Mouse (Mus musculus): Measurements from ENCODE around the gene B3galt2.

- TF ChIP-seq CTCF (IDR thresholded peaks at IDR 0.05; ENCODE audit: low read depth, low read length) (no peak), POLR2A (IDR thresholded peaks at IDR 0.05; ENCODE audit: borderline replicate concordance, low read depth, low read length) (no peak)
Observed at GRCm38 (mm10) chr1:143645386-143645785, 4.9 kb downstream of the B3galt2 start.

All from bone marrow macrophage, adult 2 months (primary cell).